Mouse (Mus musculus) heart, adult 11 months (tissue): Measurements from ENCODE around the gene Vmn1r193.
"Not testable (repeated sequence)": the region's sequence is repeated elsewhere in the genome, so short reads cannot be mapped to it uniquely, and the experiment has no call there.

ENCODE experiments used
- DNase-seq: peaks from one replicate; pipeline ENCODE4 v3.0.0; 2022

Vmn1r193 gene

GRCm38 (mm10) chr13:22223060-22223459, at the start of gene Vmn1r193:
Gene Vmn1r193 (minus strand): TSS chr13:22223160.
- not testable (repeated sequence) for DNase-seq

DNA sequence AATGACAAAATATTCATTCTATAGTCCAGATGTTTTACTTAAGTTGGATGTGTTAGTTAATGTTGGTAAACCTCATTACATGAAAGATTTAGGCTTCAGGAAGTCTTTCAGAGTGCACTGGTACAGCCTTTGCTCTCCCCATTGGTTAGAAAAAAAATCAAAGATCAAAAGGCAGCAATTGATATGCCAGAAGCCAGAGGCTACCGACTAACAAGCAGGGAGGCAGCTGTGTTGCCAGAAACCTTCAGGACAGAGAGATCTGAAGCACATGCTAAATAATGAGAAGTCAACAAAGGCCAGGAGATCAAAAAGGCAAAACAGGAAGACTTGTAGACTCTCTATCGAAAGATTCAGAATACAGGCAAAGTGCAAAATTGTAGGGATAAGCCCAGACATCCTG, 48.8 kb upstream of the Vmn1r193 start:
- no peak for DNase-seq

DNA sequence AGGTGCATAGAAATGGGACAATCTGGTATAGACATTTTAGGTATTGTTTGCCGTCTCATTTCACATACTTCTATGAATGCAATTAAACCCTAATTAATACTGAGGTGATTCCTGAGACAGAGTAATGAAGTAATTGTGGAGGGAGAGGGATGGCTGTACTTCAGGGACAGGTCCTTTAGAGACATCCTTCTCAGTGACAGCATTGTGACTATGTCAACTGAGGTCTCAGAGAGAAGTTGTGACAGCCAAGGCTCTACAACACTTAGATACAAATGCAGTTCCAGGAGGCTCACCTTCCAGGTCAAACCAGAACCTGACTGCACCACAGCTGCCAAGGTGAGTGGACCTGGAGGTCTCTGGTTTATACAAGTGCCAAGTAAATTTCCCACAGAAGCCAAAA, 47.3 kb upstream of the Vmn1r193 start, which contains the start of gene Vmn1r195:
Vmn1r195 (plus strand) TSS at position 301 of the 400 bp plus-strand sequence.
- peak; percentile 16 for DNase-seq

DNA sequence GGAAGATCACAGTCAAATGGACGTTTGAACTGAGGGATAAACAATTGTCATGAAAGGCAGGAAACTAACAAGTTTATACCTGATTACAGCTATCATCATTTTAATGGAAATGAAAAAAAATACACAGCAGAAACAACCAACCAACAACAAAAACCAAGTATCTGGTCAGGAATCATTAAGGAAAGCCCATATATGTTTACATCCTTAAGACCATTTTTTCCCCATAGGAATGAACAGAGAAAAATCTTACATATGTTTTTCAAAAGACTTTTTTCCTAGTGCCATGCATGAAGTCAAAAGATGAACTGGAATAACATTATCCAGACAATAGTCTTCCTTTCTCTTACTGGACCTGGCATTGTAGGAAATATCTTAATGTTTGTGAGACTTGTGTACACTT, 21.0 kb upstream of the Vmn1r193 start, which contains the start of gene Vmn1r194:
Vmn1r194 (plus strand) TSS at position 301 of the 400 bp plus-strand sequence.
- DNase-seq = no peak

GRCm38 (mm10) chr13:22192756-22193155, 30.2 kb downstream of the Vmn1r193 start:
- not testable (repeated sequence) for DNase-seq

DNA sequence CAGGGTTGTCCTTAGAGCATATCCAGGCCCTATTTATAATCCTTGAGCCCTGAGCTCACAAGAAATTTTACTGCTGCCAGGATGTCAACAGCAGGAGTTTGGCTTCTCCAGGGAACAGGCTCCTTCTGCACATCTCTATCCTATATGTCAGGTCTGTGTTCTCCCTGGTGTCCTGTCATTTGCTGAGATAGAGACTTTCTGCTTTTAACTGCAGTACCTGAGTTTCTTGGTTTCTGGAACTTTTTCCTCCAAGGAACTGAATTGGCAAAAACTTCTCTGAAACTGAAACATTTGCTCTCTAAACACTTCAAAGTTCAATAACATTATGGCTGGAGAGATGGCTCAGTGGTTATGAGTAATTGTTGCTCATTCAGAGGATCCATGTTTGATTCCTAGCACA, 31.9 kb downstream of the Vmn1r193 start, which contains the start of gene Vmn1r192:
Vmn1r192 (minus strand) TSS at position 101 of the 400 bp plus-strand sequence.
- DNase-seq = peak; percentile 36

DNA sequence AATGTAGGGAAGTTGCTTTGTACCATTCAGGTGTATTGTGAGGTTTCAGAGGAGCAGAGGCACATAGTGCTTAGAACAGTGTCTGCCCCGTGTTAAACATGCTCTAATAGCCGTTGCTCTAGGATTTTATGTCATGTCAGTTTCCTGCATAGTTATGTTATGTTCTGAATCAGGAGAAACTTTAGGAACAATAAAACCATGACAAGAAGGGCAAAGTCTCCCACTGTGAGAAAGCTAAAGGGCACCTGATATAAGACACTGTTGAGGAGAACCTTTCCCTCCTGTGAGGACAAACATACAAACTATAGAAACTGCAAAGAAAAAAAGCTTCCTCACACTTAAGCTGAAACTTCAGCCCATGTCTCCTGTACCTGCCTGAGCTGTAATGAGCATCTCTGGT, 32.6 kb downstream of the Vmn1r193 start:
- DNase-seq = no peak

DNA sequence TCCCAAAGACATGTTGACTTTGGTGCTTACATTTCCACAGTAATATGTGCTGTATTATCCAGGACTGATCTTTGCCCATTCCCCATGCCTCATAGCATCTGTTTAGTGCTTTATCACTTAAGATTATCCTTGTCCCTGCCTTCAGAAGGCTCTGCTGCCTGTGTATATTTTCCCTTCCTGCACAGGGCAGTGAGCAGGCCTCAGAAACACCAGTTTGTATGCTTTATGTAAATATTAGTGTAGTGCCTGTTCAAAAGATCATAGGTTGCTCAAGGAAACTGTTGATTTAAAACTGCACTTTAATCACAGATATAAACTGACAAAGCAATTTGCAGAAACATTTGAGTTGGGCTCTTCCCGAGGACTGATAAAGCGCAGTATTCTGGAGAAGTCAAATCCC, 33.6 kb downstream of the Vmn1r193 start:
- peak; percentile 9 for DNase-seq

- DNase-seq = no peak
Observed at GRCm38 (mm10) chr13:22183869-22184268, 39.1 kb downstream of the Vmn1r193 start, which contains the start of gene Vmn1r191. Gene Vmn1r191 (minus strand): TSS chr13:22183969.

DNA sequence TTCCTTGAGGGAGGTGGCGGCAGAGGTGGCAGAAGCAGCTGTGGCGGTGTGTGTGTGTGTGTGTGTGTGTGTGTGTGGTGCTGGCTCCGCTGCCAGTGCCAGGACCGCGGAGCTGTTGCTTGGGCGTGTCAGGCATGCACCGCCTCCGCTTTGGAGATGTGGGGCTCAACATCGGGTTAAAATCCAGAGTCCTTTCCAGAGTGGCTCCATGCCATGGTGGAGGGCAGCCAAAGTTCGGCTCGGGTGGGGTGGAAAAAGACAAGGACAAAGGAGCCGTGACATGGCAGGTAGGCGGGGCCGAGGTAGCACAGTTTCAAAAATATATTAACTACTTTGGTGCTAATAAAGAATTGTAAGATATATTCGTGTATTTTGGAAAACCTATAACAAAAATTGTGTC, 54.5 kb downstream of the Vmn1r193 start:
- DNase-seq = peak; percentile 88
